Mouse (Mus musculus): ENCODE data around the gene Ndst2.
"Not testable (repeated sequence)": the region's sequence is repeated elsewhere in the genome, so short reads cannot be mapped to it uniquely, and the experiment has no call there.

GRCm38 (mm10) chr14:20703461-20703860 is 30.9 kb downstream of the Ndst2 start:
- TF ChIP-seq CTCF (IDR thresholded peaks at IDR 0.05; ENCODE audit: low read depth, low read length); POLR2A (IDR thresholded peaks at IDR 0.05; ENCODE audit: extremely low read depth, insufficient read depth, low read length): not testable (repeated sequence)
